Mouse (Mus musculus): Measurements from ENCODE around the gene Hsd11b1. TPM values are rescaled to one million over a fixed set of nuclear protein-coding genes. Genes with fewer than 3 reads are reported as not detected.
A peak's percentile ranks its signal among the peaks of the same experiment; 100 is the strongest.
"Not testable (repeated sequence)": the region's sequence is repeated elsewhere in the genome, so short reads cannot be mapped to it uniquely, and the experiment has no call there.

Gene Hsd11b1
- total RNA-seq, 1 experiment from 2014 or later = 2.8 TPM

- ATAC-seq (replicated peaks in 1 of 2; ENCODE audit: insufficient read depth in 1 of 2, low FRiP score in 2 of 2, low TSS enrichment in 1 of 2, low read depth in 1 of 2, poor library complexity in 2 of 2, severe bottlenecking in 2 of 2) = peak in 1 of 2 experiments; percentile 39; a peak in 1 of 4 replicates
Observed at GRCm38 (mm10) chr1:193255488-193256288, 8.2 kb downstream of the Hsd11b1 start.

GRCm38 (mm10) chr1:193255032-193255431 lies 8.8 kb downstream of the Hsd11b1 start:
- no peak for ATAC-seq (replicated peaks in 1 of 2; ENCODE audit: insufficient read depth in 1 of 2, low FRiP score in 2 of 2, low TSS enrichment in 1 of 2, low read depth in 1 of 2, poor library complexity in 2 of 2, severe bottlenecking in 2 of 2)

- not testable (repeated sequence) for ATAC-seq (replicated peaks in 1 of 2; ENCODE audit: insufficient read depth in 1 of 2, low FRiP score in 2 of 2, low TSS enrichment in 1 of 2, low read depth in 1 of 2, poor library complexity in 2 of 2, severe bottlenecking in 2 of 2)
Observed at GRCm38 (mm10) chr1:193253895-193254294, 10.0 kb downstream of the Hsd11b1 start.

- ATAC-seq (replicated peaks in 1 of 2; ENCODE audit: insufficient read depth in 1 of 2, low FRiP score in 2 of 2, low TSS enrichment in 1 of 2, low read depth in 1 of 2, poor library complexity in 2 of 2, severe bottlenecking in 2 of 2) = no peak
Observed at GRCm38 (mm10) chr1:193252616-193253015, 11.3 kb downstream of the Hsd11b1 start.

DNA sequence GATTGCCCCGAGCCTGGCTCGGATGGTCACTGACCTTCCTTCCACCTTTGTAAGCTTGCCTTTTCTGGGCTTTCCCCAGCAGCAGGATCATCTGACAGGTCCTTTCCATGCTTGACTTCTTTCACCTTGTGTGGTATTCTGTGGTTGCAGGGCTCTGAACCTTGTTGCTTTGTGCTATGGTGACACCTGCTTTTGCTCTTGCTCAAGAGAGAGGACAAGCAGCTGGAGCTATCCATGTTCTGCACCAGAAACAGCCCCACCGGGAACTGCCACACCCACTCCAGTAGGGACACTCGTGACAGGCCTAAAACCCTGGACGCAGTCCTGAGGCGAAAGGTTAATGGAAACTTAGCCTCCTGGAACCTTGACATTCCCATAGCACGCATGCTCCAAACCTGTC lies 12.5 kb downstream of the Hsd11b1 start:
- no peak for ATAC-seq (replicated peaks in 1 of 2; ENCODE audit: insufficient read depth in 1 of 2, low FRiP score in 2 of 2, low TSS enrichment in 1 of 2, low read depth in 1 of 2, poor library complexity in 2 of 2, severe bottlenecking in 2 of 2)

DNA sequence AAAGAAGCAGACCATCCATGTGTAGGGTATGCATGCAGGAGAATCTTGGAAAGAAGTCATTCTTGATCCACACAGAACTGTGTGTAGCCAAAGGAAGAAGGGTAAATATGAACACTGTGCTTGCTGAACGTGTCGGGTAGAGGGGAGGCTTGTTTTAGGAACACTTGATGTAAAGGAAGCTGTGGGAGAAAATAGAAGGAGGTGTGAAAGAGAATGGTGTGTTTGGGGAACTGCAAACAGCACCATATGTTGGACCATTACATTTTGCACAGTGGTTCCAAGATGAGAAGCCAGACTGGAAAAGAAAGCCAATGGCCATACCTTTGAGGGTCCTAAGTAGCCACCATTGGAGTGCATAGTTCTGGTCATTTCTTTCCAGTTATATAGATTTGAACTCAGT lies 13.8 kb downstream of the Hsd11b1 start:
- no peak for ATAC-seq (replicated peaks in 1 of 2; ENCODE audit: insufficient read depth in 1 of 2, low FRiP score in 2 of 2, low TSS enrichment in 1 of 2, low read depth in 1 of 2, poor library complexity in 2 of 2, severe bottlenecking in 2 of 2)

GRCm38 (mm10) chr1:193244235-193244634 lies 19.6 kb downstream of the Hsd11b1 start:
- no peak for ATAC-seq (replicated peaks in 1 of 2; ENCODE audit: insufficient read depth in 1 of 2, low FRiP score in 2 of 2, low TSS enrichment in 1 of 2, low read depth in 1 of 2, poor library complexity in 2 of 2, severe bottlenecking in 2 of 2)

GRCm38 (mm10) chr1:193243571-193244193 lies 20.2 kb downstream of the Hsd11b1 start:
- no peak for ATAC-seq (replicated peaks in 1 of 2; ENCODE audit: insufficient read depth in 1 of 2, low FRiP score in 2 of 2, low TSS enrichment in 1 of 2, low read depth in 1 of 2, poor library complexity in 2 of 2, severe bottlenecking in 2 of 2)

GRCm38 (mm10) chr1:193242863-193243262 lies 21.0 kb downstream of the Hsd11b1 start:
- ATAC-seq (replicated peaks in 1 of 2; ENCODE audit: insufficient read depth in 1 of 2, low FRiP score in 2 of 2, low TSS enrichment in 1 of 2, low read depth in 1 of 2, poor library complexity in 2 of 2, severe bottlenecking in 2 of 2) = peak; percentile 67 to 68

- ATAC-seq (replicated peaks in 1 of 2; ENCODE audit: insufficient read depth in 1 of 2, low FRiP score in 2 of 2, low TSS enrichment in 1 of 2, low read depth in 1 of 2, poor library complexity in 2 of 2, severe bottlenecking in 2 of 2) = peak; percentile 70 to 87; a peak in 3 of 4 replicates
Observed at GRCm38 (mm10) chr1:193242238-193242637, 21.6 kb downstream of the Hsd11b1 start.

DNA sequence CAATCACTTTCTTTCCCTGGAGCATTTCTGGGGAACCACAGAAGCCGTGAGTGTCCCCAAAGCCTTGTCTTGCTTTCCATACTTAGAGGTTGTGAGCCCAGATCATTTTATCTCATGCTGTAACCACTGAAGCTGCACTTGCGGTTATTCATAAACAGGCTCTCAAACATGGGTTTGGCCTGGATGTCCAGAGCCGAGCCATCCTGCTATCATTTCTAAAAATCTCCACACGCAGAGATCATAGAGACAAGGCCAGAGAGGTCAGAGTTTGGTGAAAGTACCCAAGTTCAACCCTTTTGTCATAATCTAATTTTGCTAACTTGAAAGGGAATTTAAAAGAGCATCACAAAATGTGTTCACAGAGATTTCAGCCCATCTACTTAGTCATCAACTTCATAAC lies 22.4 kb downstream of the Hsd11b1 start:
- no peak for ATAC-seq (replicated peaks in 1 of 2; ENCODE audit: insufficient read depth in 1 of 2, low FRiP score in 2 of 2, low TSS enrichment in 1 of 2, low read depth in 1 of 2, poor library complexity in 2 of 2, severe bottlenecking in 2 of 2)

DNA sequence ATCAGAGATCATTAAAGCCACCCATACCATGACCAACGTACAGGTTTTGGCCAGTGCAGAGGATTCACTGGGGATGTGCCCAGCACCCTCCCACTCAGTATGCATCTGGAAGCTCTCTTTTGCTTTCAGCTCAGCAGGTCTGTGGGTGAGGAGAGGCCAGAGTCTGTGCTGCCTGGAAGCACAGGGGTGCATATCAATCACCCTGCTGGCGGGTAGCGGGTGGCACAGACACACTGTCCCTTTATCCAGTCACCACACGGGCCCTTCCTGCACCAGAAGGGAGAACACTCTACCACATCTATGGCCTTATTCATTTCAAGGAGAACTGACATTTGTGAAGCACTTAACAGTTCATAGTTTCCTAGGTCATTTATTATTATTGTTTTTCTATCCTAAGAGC lies 25.4 kb downstream of the Hsd11b1 start:
- ATAC-seq (replicated peaks in 1 of 2; ENCODE audit: insufficient read depth in 1 of 2, low FRiP score in 2 of 2, low TSS enrichment in 1 of 2, low read depth in 1 of 2, poor library complexity in 2 of 2, severe bottlenecking in 2 of 2) = no peak

GRCm38 (mm10) chr1:193234930-193235329 lies 28.9 kb downstream of the Hsd11b1 start:
- no peak for ATAC-seq (replicated peaks in 1 of 2; ENCODE audit: insufficient read depth in 1 of 2, low FRiP score in 2 of 2, low TSS enrichment in 1 of 2, low read depth in 1 of 2, poor library complexity in 2 of 2, severe bottlenecking in 2 of 2)

DNA sequence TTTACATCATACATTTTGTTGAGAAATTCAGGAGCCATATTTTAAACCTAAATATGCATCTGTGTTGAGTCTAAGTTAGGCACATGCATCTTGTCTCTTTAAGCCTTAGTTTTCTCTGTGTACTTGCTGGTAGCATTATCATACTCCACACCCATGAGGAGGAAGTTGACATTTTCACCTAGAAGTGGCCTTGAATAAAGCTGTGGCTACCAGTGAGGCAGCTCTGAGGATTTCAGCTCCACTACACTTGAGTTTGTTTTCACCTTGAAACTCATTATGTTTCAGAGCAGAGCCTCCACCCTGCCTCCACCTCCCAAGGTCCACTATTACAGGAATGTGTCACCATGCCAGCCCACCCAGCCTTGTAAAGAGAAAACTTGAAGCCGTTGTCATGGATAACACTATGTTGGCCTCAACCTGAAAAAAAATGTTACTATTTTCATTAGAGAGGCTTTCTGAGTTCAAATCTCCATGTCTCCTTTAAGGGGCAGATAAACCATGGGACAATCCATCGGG lies 29.7 kb downstream of the Hsd11b1 start:
- no peak for ATAC-seq (replicated peaks in 1 of 2; ENCODE audit: insufficient read depth in 1 of 2, low FRiP score in 2 of 2, low TSS enrichment in 1 of 2, low read depth in 1 of 2, poor library complexity in 2 of 2, severe bottlenecking in 2 of 2)

DNA sequence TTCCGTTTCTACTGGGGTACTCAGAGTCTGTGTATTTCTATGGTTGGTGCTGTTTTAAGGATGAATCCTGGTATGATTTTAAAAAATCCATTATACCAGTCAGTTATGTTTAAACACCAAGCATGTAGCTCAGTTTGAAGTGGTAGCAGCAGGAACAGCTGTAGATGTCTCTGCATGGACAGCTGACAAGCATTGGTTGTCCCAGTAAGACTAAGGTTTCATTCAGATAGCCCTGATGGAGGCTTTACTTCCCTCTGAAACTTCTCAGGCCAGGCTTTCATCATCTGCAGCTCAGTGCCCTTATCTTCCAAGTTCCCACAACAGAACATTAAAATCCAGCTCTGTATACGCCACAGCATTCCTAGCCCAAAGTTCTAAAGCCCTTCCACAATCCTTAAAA lies 31.1 kb downstream of the Hsd11b1 start:
- no peak for ATAC-seq (replicated peaks in 1 of 2; ENCODE audit: insufficient read depth in 1 of 2, low FRiP score in 2 of 2, low TSS enrichment in 1 of 2, low read depth in 1 of 2, poor library complexity in 2 of 2, severe bottlenecking in 2 of 2)

GRCm38 (mm10) chr1:193230935-193231334 lies 32.9 kb downstream of the Hsd11b1 start:
- ATAC-seq (replicated peaks in 1 of 2; ENCODE audit: insufficient read depth in 1 of 2, low FRiP score in 2 of 2, low TSS enrichment in 1 of 2, low read depth in 1 of 2, poor library complexity in 2 of 2, severe bottlenecking in 2 of 2) = peak; percentile 90 to 97

GRCm38 (mm10) chr1:193230531-193230930 lies 33.3 kb downstream of the Hsd11b1 start:
- ATAC-seq (replicated peaks in 1 of 2; ENCODE audit: insufficient read depth in 1 of 2, low FRiP score in 2 of 2, low TSS enrichment in 1 of 2, low read depth in 1 of 2, poor library complexity in 2 of 2, severe bottlenecking in 2 of 2) = peak in 1 of 2 experiments; percentile 40; a peak in 1 of 4 replicates

- ATAC-seq (replicated peaks in 1 of 2; ENCODE audit: insufficient read depth in 1 of 2, low FRiP score in 2 of 2, low TSS enrichment in 1 of 2, low read depth in 1 of 2, poor library complexity in 2 of 2, severe bottlenecking in 2 of 2) = no peak
Observed at GRCm38 (mm10) chr1:193229570-193229969, 34.3 kb downstream of the Hsd11b1 start.

Data from hematopoietic stem cell, adult 5-6 weeks (primary cell).